Mouse (Mus musculus) forebrain, embryonic 13.5 days (tissue): ENCODE data around the gene Gm49355. TPM values are rescaled to one million over a fixed set of nuclear protein-coding genes. Genes with fewer than 3 reads are reported as not detected.
A peak's percentile ranks its signal among the peaks of the same experiment; 100 is the strongest.

Experiments
- ATAC-seq: fragments of 200-750 bp; cut with Nextera tagmentation; 2 replicates; pipeline ENCODE4 v1.8.0; 2017
- H3K27ac ChIP-seq: fragments of 300-500 bp; sonication (generic); 2 replicates; pipeline ENCODE4 v1.5.1; 2015; ENCODE audit warnings: inconsistent platforms, mild to moderate bottlenecking, moderate library complexity
- H3K27me3 ChIP-seq: fragments of 300-500 bp; sonication (generic); 2 replicates; pipeline ENCODE4 v1.6.1; 2015; ENCODE audit warnings: mild to moderate bottlenecking, inconsistent platforms
- H3K36me3 ChIP-seq: fragments of 300-500 bp; sonication (generic); 2 replicates; pipeline ENCODE4 v1.6.1; 2015; ENCODE audit warnings: mild to moderate bottlenecking, inconsistent platforms; ENCODE audit not compliant: poor library complexity, severe bottlenecking
- H3K4me1 ChIP-seq: fragments of 300-500 bp; sonication (generic); 2 replicates; pipeline ENCODE4 v1.6.1; 2015; ENCODE audit warnings: inconsistent platforms
- H3K4me2 ChIP-seq: fragments of 300-500 bp; sonication (generic); 2 replicates; pipeline ENCODE4 v1.6.1; 2015; ENCODE audit warnings: inconsistent platforms, mild to moderate bottlenecking, moderate library complexity
- H3K4me3 ChIP-seq: fragments of 300-500 bp; sonication (generic); 2 replicates; pipeline ENCODE4 v1.5.1; 2015; ENCODE audit warnings: mild to moderate bottlenecking, inconsistent platforms
- H3K9ac ChIP-seq: fragments of 300-500 bp; sonication (generic); 2 replicates; pipeline ENCODE4 v1.6.1; 2015; ENCODE audit warnings: mild to moderate bottlenecking, inconsistent platforms
- H3K9me3 ChIP-seq: fragments of 300-500 bp; sonication (generic); replicated peaks from 2 replicates; pipeline ENCODE4 v1.6.1; 2016; ENCODE audit warnings: inconsistent platforms
- whole genome bisulfite sequencing: fragments of 180-500 bp; shearing (Covaris S2); methylation state at CpG from one replicate; pipeline ENCODE4 v1.1.7; 2015; 5-methylcytosine and 5-hydroxymethylcytosine counted together
- polyA plus RNA-seq: library from polyadenylated mRNA; unstranded; fragments of >200 nt; fragmentation: Nextera tagmentation; extraction: Ambion mirVana; gene quantifications from 2 replicates; pipeline ENCODE4 v1.2.1, GENCODE M21; 2015

Gm49355 gene
- polyA plus RNA-seq, 1 experiment from 2014 or later: 0.22 TPM

DNA sequence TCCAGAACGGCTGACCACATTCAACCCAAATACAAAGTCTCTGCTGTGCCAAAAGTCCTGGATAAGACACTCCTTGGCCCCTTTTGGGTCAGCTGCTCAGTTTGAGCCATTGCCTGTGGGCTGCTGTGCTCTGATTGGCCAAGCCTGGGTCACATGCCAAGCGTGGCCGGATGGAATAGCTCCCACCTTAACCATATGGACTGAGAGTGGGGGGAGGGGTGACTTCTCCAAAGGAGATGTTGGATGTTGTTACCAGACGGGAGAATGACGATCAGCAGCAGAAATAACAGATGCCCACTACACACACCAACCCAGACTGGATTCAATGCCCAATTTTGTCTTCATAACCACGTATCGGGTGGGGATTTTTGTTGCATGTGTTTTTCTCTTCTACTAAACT lies 51.1 kb downstream of the Gm49355 start:
- Histone ChIP-seq H3K27me3 (peaks cover 75% of the 10 kb centered on the region), H3K27ac (no peak overlapping the region), H3K4me1 (peaks cover 32% of the 10 kb centered on the region), H3K36me3 (no peaks in the 10 kb centered on the region), H3K4me3 (no peak overlapping the region), H3K9ac (no peak overlapping the region), H3K9me3 (no peaks in the 10 kb centered on the region), H3K4me2 (no peak overlapping the region)
- WGBS: 63% methylated on average over 7 of the region's 7 CpGs
- ATAC-seq: no peak

DNA sequence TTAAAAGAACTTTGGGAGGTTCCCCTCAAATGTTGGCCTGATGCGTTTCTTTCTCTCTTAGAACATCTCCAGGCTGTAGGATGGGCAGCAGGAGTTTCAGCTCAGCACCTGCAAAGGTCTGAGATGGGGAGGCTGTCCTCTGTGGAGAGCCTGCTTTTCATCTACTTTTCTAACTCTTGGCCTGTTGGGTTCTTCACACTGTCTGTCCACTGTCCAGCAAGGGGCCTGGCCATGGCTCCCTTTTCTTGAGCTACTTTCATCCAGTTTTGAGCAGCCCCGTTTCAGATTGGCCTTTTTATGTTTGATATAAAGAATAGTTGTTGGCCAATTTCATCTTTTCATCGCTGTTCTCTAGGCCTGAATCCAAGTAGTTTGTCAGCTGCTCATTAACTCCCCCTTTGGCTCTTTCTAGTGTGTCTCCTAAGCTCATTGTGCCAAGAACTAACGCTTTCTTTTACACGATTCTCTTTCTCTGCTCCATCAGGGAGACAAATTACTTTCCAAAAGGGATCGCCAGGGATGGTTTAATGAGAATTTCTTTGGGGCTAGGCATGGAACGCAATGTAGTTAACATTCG lies 53.7 kb downstream of the Gm49355 start:
- no peaks in the 10 kb centered on the region for H3K9me3 ChIP-seq
- peaks cover 81% of the 10 kb centered on the region for H3K27me3 ChIP-seq
- H3K4me1 ChIP-seq: peaks cover 57% of the 10 kb centered on the region
- H3K4me2 ChIP-seq: peak overlapping the region; percentile 60; the same call in 1 of the 2 replicates
- ATAC-seq: peak; percentile 68
- H3K27ac ChIP-seq: peak overlapping the region; percentile 97
- no peak overlapping the region for H3K9ac ChIP-seq
- 0 out of 2 replicates have a peak, but pooled peaks cover 5% of the 10 kb centered on the region for H3K36me3 ChIP-seq
- H3K4me3 ChIP-seq: no peak overlapping the region
- WGBS: under 1% methylated on average over 8 of the region's 8 CpGs

DNA sequence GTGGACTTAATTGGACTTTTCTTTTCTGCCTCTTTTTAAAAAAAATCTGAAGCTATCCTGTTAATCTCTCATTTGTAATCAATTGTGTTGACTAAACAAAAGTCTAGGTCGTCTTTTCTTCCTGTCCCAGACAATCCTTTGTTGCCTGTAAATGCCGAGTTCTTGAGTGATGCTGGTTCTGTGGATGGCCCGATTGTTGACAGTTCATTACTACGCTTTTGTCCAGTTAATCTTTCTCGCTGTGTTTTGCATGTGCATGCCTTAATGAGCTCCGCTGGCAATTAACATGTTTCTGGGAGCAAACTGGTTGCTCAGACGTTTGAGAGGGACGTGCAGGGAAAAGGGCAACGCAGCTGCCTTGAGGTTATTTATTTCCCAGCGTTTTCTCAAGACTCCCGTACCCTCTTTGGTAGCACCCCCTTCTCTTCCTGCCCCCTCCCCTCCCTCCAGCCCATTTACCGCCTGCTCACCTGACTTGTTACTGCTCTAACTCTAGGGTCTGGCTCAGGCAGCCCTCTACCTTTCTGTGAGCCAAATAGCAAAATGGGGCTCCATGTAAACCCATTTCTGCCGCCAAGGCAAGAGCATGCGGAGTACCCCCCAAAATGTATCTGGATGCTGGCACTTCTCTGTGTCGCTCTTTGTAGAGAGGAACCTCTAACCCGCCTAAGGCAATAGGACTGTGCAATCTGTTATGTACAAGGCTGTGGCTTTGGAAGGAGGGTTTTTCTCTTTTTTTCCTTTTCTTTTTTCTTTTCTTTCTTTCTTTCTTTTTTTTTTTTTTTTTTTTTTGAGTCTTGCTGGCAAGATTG lies 54.4 kb downstream of the Gm49355 start:
- peaks cover 79% of the 10 kb centered on the region for H3K27me3 ChIP-seq
- peaks cover 57% of the 10 kb centered on the region for H3K4me1 ChIP-seq
- WGBS: under 1% methylated on average over 16 of the region's 16 CpGs
- H3K4me2 ChIP-seq: peak overlapping the region; percentile 60
- peak; percentile 84 for ATAC-seq
- H3K27ac ChIP-seq: peak overlapping the region; percentile 97
- peak overlapping the region; percentile 9 for H3K4me3 ChIP-seq
- H3K36me3 ChIP-seq: 0 out of 2 replicates have a peak, but pooled peaks cover 6% of the 10 kb centered on the region
- no peaks in the 10 kb centered on the region for H3K9me3 ChIP-seq
- H3K9ac ChIP-seq: peak overlapping the region; percentile 35

GRCm38 (mm10) chr14:12338811-12339565 lies 55.2 kb downstream of the Gm49355 start:
- Histone ChIP-seq H3K9ac (peak overlapping the region; percentile 60), H3K4me2 (peak overlapping the region; percentile 60), H3K36me3 (peaks cover 6% of the 10 kb centered on the region; the same call in 1 of the 2 replicates), H3K9me3 (no peaks in the 10 kb centered on the region), H3K4me1 (peaks cover 57% of the 10 kb centered on the region), H3K27ac (peak overlapping the region; percentile 97), H3K27me3 (peaks cover 79% of the 10 kb centered on the region), H3K4me3 (peak overlapping the region; percentile 61)
- no peak for ATAC-seq
- whole genome bisulfite sequencing: 3% methylated on average over 10 of the region's 10 CpGs

- H3K9ac ChIP-seq: peak overlapping the region; percentile 92
- H3K27ac ChIP-seq: peak overlapping the region; percentile 97
- peaks cover 67% of the 10 kb centered on the region for H3K4me1 ChIP-seq
- H3K4me3 ChIP-seq: peak overlapping the region; percentile 61
- no peaks in the 10 kb centered on the region for H3K9me3 ChIP-seq
- H3K36me3 ChIP-seq: peaks cover 6% of the 10 kb centered on the region; the same call in 1 of the 2 replicates
- ATAC-seq: no peak
- H3K4me2 ChIP-seq: peak overlapping the region; percentile 60
- peaks cover 79% of the 10 kb centered on the region for H3K27me3 ChIP-seq
- WGBS: 1% methylated on average over 19 of the region's 19 CpGs
Observed at GRCm38 (mm10) chr14:12340238-12341074, 56.7 kb downstream of the Gm49355 start.

DNA sequence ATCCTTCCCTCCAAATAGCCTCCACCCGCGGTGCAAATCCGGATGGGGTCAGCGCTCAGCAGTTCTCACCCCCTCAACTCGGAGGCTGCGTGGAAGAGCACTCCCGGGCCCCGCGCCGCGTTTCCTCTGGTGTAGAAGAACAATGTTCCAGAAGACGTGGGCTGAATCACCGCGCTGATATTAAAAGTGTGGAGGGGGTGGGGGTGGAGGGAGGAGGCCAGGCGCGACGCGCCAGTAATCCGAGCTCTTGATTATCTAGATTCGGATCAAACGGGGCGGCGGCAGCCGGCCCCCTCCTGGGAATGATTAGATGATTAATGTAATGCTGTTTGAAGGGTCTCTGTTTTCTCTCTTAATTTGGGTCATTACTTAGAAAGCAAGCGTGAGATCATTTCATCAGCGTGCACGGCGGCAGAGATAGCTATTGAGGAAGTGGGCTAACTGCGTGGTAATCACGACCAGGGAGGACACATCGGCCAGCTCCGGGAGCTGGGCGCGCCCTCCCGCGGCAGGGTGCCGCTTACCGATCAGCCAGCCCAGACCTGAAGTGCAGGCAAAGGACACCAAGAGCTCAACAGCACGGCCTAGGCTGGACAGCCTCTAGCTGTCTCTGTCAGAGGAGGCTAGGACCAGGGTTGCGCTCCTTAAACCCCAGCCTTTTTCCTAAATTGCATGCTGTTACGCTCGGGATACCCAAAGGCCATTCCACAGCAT lies 57.5 kb downstream of the Gm49355 start:
- Histone ChIP-seq H3K4me3 (peak overlapping the region; percentile 61), H3K9ac (peak overlapping the region; percentile 92), H3K27ac (peak overlapping the region; percentile 97), H3K36me3 (peaks cover 6% of the 10 kb centered on the region; the same call in 1 of the 2 replicates), H3K27me3 (peaks cover 79% of the 10 kb centered on the region), H3K4me2 (peak overlapping the region; percentile 60), H3K9me3 (no peaks in the 10 kb centered on the region), H3K4me1 (peaks cover 74% of the 10 kb centered on the region)
- WGBS: under 1% methylated on average over 42 of the region's 42 CpGs
- ATAC-seq: no peak

GRCm38 (mm10) chr14:12341789-12342457 lies 58.1 kb downstream of the Gm49355 start:
- 8% methylated on average over 24 of the region's 24 CpGs for WGBS
- Histone ChIP-seq H3K4me3 (peak overlapping the region; percentile 61), H3K9me3 (no peaks in the 10 kb centered on the region), H3K4me1 (peaks cover 74% of the 10 kb centered on the region), H3K27ac (peak overlapping the region; percentile 97), H3K9ac (peak overlapping the region; percentile 92), H3K36me3 (peaks cover 6% of the 10 kb centered on the region; the same call in 1 of the 2 replicates), H3K27me3 (peaks cover 79% of the 10 kb centered on the region), H3K4me2 (peak overlapping the region; percentile 60)
- no peak for ATAC-seq

DNA sequence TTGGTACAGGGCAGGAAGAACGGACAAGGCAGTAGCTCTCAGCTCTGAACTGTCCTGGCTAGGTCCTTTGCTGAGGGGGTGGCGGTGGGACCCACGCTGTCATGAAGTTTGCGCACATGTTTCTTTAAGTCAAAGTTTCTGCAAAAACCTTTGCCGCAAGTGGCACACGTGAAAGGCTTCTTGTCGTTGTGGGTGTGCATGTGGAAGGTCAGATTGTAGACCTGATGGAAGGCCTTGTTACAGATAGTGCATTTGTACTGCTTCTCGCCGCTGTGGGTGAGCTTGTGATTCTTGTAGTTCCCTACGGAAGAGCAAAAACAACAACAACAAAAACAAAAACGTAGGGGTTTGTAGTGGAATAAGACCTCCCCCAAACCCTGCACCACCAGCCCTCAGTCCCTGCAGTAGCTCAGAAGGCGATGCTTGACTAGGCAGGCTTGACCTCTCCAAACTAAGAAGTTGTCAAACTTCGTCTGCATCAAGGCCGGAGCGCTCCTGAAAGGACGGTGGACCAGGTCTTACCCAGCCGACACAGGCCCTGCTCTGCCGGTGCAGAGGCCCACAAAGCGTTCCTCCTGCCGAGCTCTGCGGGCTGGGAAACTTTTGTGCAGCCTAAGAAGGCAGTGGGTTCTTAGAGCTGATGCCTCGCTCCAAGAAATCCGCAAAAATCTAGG lies 58.8 kb downstream of the Gm49355 start:
- peaks cover 6% of the 10 kb centered on the region; the same call in 1 of the 2 replicates for H3K36me3 ChIP-seq
- peak overlapping the region; percentile 92 for H3K9ac ChIP-seq
- H3K9me3 ChIP-seq: no peaks in the 10 kb centered on the region
- WGBS: 6% methylated on average over 23 of the region's 23 CpGs
- H3K4me3 ChIP-seq: peak overlapping the region; percentile 61
- H3K4me1 ChIP-seq: peaks cover 74% of the 10 kb centered on the region
- no peak for ATAC-seq
- H3K4me2 ChIP-seq: peak overlapping the region; percentile 60
- H3K27ac ChIP-seq: peak overlapping the region; percentile 97
- H3K27me3 ChIP-seq: peaks cover 79% of the 10 kb centered on the region

DNA sequence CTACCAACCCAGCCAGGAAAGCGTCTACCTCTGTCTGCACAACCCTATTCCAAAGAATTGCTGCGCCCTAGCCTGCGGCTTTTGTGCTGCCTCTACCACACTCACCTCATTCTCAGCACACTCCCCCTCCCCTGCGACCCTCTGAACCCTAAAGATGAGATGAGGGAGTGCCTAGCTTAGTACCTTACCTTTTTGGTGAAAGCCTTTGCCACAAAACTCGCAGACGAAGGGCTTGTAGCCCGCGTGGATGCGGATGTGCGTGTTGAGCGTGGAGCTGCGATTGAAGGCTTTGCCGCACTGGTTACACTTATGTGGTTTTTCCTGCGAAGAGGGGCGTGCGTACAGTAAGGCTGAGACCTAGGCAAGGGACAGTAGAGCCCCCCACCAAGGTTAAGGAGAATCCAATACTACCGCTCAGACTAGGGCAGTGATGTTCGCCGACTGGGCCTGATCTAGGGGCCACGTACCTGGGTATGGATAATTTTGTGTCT lies 59.7 kb downstream of the Gm49355 start:
- 3% methylated on average over 20 of the region's 20 CpGs for WGBS
- Histone ChIP-seq H3K9me3 (no peaks in the 10 kb centered on the region), H3K4me2 (peak overlapping the region; percentile 60), H3K27me3 (peaks cover 86% of the 10 kb centered on the region), H3K4me1 (peaks cover 77% of the 10 kb centered on the region), H3K4me3 (peak overlapping the region; percentile 61), H3K27ac (peak overlapping the region; percentile 97), H3K9ac (peak overlapping the region; percentile 92), H3K36me3 (peaks cover 6% of the 10 kb centered on the region; the same call in 1 of the 2 replicates)
- no peak for ATAC-seq
